Mouse (Mus musculus) layer of hippocampus, postnatal 14 days (tissue): Measurements from ENCODE around the gene Anxa4. TPM values are rescaled to one million over a fixed set of nuclear protein-coding genes. Genes with fewer than 3 reads are reported as not detected.

Experiments
- DNase-seq, 2 experiments: peaks; one replicate each; pipeline ENCODE4 v3.0.0; 2021 to 2022; ENCODE audit warnings: low spot score in 2 of 2, mixed read lengths in 1 of 2
- total RNA-seq, 2 experiments: library from RNA; stranded (reverse); gene quantifications; 2 replicates each; pipeline ENCODE4 v1.2.3; 2021

Anxa4 gene
- total RNA-seq, 2 experiments from 2014 or later = 2.8 to 5.8 TPM

GRCm38 (mm10) chr6:86754105-86754863, 39.1 kb downstream of the Anxa4 start:
- no peak for DNase-seq

DNA sequence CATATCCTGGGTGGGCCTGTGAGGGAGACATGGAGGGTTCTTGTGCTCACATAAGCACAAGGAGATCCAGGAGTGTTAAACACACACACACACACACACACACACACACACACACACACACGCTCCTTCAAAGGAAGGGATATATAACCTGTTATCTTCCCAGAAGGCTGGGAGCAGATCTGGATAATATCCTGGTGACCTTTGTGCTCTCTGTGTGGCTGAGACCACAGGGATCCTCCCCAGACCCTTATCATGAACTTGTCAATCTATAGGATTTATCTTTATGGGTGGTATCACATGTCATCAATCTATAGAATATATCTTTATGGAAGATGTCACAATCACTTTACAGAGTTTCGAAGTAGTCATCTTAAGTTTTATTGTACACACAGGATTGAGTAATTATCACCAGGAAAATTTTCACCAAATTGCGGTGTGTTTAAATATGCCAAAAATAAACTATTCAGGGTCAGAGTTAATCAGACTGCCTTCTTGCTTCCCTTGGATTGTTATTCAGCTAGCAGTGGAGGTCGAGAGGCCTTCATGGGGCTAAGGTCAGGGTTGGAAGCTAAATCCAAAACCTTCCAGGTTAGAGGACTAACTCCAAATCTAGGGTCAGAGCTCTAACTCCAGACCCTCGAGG, 40.4 kb downstream of the Anxa4 start:
- no peak for DNase-seq

- no peak for DNase-seq
These were observed 42.4 kb downstream of the Anxa4 start for GRCm38 (mm10) chr6:86750961-86751360.

DNA sequence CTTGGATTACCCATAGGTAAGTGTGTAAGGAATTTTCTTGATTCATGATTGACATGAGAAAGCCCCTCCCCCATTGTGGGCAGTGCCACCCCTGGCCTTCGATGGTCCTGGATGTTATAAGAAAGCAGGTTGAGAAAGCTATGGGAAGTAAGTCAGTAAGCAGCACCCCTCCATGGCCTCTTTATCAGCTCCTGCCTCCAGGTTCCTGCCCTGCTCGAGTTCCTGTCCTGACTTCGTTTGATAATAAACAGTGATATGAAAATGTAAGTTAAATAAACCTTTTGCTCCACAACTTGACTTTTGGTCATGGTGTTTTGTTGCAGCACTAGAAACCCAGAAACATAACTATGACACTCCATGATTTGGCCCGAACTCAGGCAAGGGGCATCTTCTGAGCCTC, 43.6 kb downstream of the Anxa4 start:
- no peak for DNase-seq

GRCm38 (mm10) chr6:86747171-86747570, 46.2 kb downstream of the Anxa4 start:
- peak; percentile 40 to 61 for DNase-seq

GRCm38 (mm10) chr6:86740652-86741051, 52.7 kb downstream of the Anxa4 start:
- DNase-seq = no peak

DNA sequence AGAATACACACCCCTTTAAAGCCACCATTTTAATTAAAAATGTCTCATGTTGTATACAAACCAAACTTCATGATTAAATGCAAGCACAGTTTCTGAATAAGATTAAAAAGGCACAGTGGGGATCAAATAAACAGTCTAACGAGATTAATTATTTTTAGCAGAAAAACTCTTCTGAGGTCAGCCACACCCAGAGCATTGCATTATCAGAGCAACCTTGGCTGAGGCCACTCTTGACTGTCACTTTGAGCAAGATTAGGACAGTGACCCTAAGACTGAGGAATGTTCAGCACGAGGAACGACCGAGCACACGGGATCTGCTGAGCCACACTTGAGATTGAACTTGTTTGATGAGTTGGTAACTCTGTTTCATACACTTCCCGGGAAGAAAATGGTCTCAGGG, 56.6 kb downstream of the Anxa4 start:
- no peak for DNase-seq

- DNase-seq = peak in 1 of 2 experiments; percentile 10
These were observed 57.1 kb downstream of the Anxa4 start for GRCm38 (mm10) chr6:86736313-86736712.

GRCm38 (mm10) chr6:86733183-86733876, 60.1 kb downstream of the Anxa4 start, which contains the start of gene Gmcl1:
Gene Gmcl1, minus strand, starts transcription at chr6:86733383.
- peak; percentile 86 to 93 for DNase-seq

DNA sequence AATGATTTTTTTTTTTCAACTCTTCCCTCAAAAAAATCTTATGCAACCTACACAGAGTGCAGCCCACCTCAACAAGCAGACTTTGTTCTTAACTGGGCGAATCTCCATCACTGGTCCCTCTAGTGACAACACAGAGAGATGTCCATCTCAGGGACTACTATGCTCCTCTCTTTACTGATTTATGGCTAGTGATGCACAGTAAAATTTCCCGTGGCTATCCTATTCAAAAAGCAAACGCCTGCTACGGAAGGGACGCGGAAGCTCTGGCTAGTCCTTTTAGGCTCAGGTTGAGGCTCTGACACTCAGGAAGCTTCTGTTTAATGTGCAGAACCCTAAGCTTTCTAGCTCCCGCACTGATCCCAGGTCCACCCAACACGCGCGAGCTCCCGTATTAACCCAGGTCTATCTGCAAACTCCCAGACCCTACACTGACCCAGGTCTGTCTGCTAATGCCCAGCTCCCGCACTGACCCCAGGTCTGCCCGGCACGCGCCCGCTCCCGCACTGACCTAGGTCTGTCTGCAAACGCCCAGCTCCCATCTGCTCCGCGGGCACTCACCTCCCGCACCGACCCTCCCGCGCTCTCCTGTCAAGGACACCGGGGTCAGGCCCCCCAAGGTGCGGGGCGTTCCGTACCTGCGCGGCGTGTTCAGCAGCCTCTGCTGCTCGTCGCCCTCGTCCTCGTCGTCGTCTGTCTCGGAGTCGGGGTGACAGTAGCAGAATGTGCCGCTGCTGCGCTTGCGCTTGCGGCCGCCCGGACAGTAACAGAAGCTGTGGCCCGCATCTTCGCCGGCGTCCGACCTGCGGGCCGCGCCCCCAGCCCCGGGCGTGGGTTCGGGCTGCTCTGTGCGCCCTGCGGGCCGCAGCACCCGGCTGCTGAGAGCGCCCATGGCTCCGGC, 60.9 kb downstream of the Anxa4 start:
- DNase-seq = peak in 1 of 2 experiments; percentile 14

DNA sequence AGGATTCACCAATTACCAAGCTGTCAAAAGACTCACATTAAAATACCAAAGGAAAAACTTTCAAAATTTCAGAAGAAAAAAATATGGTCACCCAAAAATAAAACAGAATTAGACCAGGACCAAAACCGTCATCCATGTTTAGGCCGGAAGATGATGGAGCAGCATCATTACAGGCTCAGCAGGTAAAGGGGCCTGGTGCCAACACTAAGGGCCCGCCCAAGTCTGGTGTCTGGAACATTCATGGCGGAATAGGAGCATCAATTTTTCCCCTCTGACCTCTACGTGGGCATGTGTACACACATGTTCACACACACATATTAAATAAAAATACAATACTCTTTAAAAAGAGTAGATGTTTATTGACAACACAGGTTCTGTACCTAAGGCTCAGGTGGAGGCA, 64.7 kb downstream of the Anxa4 start:
- DNase-seq = no peak

GRCm38 (mm10) chr6:86721977-86722376, 71.4 kb downstream of the Anxa4 start:
- DNase-seq = no peak

DNA sequence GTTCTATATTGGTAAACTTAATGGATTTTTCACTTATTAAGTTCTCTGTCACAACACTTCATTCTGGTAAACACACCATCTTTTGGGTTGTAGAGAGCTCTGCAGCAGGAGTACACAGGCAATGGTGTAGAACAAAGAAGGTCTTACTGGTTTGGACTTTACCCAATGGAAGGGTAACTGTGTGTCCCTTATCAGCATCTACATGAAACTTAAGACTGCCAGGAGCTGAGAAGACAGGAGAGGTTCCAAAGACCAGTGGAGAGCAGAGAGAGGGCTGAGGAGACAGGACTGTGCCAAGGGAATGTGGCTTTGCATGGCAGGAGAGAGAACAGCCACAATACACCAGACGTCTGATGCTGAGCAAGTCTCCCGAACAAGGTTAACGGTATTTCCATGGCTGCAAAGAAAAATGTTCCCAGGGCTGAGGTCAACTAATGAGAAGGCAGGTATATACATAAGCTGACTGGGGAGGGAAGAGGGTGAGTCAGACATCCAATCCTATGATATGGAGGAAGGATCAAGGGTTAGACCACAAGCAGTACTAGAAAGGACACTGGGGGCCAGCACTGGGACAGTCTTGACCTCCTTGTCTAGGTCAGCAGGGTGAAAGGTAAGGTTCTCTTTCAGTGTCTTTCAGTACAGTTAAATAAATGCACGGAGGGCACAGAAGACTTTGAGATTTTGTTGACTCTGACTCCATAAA, 85.2 kb downstream of the Anxa4 start:
- no peak for DNase-seq

DNA sequence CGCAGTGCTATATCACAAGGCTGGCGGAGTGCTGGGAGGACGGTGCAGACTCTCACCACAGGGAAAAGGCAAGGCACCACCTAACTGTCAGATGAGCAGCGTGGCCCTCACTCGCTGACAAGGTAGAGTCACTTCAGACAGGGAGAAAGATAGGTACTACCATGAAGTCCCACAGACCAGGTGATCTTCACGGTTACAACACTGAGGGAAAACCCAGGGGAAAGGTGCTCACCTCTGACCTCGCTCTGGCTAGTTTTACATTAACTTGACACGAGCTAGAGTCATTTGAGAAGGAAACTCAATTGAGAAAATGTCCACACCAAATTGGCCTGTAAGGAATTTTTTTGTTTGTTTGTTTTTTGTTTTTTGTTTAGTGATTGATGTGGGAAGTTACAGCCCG, 90.8 kb downstream of the Anxa4 start:
- no peak for DNase-seq

DNA sequence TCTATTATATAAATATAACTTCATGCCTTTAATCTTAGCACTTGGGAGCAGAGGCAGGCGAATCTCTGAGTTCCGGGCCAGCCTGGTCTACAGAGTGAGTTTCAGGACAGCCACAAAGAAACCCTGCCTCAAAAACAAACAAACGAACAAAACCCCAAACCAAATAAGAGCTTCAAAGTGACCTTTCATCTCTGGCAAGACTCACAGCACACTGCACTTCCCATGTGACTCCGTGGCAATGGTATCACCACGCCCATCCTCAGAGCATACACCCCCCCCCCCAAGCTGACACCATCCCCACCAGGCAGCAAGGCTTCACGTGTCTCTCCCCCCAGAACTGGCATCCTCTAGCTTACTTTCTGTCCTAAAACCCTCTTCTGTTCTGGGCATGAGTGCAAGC, 95.5 kb downstream of the Anxa4 start:
- DNase-seq = no peak

DNA sequence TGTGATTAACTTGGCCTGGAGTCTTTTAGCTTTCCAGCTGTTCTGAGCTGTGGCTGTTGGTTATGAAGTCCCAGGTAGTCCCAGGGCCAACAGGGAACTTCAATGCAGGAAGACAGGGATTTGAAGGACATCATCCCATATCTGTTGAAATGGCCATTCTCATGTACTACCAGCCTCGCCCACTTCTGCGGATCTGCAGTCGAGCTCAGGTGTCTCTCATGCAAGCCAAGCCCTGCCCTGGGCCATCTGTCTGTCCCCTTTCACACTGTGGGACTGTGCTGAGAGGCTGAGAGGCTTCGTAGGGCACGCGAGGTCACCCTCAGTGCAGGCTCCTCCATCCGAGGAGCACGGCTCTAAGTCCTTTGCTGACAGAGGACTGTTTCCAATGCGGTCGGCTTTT, 97.2 kb downstream of the Anxa4 start:
- DNase-seq = no peak

- DNase-seq = peak in 1 of 2 experiments; percentile 13
These were observed 98.9 kb downstream of the Anxa4 start for GRCm38 (mm10) chr6:86694465-86694864.

GRCm38 (mm10) chr6:86689671-86690070, 103.7 kb downstream of the Anxa4 start:
- DNase-seq = no peak

DNA sequence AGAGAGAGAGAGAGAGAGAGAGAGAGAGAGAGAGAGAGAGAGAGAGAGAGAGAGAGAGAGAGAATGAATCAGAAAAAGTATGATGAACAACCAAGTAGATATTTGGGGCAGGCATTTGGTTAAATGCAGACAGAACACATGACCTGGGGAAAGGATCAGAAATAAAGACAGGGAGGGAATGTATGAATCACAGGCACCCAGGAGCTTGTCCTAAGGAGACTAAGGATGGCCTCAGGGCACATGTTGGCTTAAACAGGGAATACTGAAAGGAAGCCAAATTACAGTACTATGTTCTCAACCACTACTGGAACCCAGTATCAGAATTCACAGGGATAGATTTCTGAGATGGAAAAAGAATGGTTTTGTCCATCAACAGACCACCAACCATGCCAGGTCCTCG, 106.4 kb downstream of the Anxa4 start:
- DNase-seq = no peak
